Mouse (Mus musculus): Measurements from ENCODE around the gene Zfhx3.

Zfhx3 gene

DNA sequence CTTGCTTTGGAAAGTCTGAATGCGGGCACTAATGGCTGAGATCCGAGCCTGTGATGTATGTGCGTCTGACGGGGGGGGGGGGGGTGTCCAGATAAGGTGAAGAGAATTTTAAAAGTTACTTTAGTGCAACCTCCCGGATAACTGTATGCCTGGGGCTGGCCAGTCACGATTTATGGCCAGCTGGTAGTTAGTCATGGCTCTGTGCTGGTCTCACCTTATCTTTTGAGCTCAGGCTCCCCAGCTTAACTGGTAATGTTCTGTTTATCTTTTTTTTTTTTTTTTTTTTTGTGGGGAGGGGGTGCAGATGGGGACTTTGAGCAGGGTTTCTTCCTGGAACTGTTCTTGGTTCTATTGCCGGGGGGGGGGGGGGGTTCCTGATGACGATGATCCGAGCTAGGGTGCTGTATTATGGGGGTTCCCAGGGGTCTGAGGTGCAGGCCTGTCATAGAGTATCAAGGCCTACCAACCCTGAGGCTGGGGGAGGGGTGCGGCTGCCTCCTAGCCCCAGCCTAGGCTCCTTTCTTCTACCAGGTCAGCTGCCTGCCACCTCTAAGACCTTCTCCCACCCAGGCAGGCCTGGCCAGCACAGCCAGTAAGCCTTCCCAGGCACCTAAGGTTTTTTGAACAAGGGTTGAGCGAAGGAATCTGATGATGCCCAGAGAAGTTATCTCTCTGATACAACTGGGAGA is 782.5 kb downstream of the Zfhx3 start:
- DNase-seq: no peak

DNA sequence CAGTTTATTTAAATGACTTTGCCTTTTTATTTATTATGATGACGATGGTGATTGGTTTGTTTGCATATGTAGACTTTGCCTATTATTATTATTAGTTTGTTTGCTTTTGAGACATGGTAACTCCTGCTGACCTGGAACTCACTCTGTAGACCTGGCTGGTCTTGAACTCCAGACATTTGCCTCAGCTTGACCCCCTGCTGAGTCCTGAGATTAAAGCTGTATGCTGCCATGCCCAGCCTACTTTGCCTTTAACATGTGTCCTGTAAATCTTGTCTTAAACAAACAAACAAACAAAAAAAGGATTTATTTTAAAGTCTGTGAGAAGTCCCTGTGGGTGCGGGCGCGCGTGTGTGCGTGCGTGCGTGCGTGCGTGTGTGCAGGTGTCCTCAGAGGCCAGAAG is 783.2 kb downstream of the Zfhx3 start:
- no peak for DNase-seq

- no peak for DNase-seq
Observed at GRCm38 (mm10) chr8:108726541-108727241, 784.2 kb downstream of the Zfhx3 start.

- DNase-seq: no peak
Observed at GRCm38 (mm10) chr8:108729169-108729568, 786.7 kb downstream of the Zfhx3 start.

- DNase-seq: no peak
Observed at GRCm38 (mm10) chr8:108729667-108730329, 787.4 kb downstream of the Zfhx3 start.

- DNase-seq: no peak
Observed at GRCm38 (mm10) chr8:108730907-108731440, 788.5 kb downstream of the Zfhx3 start.

DNA sequence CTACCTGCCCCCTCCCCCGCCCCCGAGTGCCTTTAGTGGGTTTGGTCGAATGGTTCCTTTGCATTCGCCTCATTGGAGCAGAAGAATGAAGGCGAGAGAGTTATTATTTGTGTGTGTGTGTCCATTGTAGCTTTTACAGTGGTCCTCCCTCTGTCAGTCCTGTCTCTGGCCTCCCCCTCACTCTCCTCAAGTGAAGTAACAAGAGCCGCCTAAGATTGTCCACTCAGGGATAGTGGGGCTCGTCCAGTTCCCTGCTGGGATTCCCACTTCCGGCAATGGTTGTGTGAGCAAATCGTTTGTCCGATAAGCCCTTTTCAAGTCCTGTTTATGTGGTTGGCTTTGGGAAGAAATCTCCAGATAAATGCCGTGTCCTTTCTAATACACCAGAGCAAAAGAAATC is 790.1 kb downstream of the Zfhx3 start:
- peak; percentile 40 for DNase-seq

GRCm38 (mm10) chr8:108733385-108733784 is 790.9 kb downstream of the Zfhx3 start:
- no peak for DNase-seq

DNA sequence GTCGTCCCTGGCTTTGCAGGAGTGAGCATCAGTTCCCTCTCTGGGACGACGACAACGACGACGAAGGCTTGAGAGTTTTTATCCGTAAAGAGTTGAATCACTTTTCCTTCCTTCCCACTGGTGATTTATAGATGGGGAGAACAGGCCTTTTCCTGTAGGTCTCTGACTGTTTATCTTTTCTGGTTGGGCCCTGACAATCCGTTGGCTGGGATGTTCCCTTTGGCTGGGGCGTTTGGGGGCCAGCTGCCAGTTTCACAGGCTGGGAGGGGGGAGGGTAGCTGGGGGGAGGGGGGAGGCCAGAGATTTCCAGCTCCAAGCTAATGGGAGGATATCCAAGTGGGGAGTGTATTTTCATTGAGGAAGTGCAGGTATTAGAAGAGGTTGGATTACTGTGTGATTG is 794.0 kb downstream of the Zfhx3 start:
- DNase-seq: no peak

DNA sequence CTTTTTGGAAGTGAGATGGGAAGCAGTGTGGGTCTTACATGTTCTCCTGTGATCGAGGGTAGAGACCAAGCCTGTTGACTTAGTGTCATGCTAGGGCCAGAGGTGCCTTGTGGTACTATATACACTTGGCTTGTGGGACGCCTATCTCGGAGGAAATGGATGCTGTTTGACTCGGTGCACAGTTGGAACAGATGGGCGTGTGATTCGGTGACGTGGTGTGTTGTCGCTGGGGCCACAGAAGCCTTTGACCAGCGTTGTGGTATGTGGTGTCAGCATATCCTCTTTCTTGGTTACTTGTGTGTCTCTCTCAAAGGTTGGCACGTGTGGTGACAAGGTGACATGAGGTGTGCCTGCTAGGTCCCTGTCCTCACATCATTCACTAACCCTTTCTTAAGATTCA is 795.7 kb downstream of the Zfhx3 start:
- no peak for DNase-seq

DNA sequence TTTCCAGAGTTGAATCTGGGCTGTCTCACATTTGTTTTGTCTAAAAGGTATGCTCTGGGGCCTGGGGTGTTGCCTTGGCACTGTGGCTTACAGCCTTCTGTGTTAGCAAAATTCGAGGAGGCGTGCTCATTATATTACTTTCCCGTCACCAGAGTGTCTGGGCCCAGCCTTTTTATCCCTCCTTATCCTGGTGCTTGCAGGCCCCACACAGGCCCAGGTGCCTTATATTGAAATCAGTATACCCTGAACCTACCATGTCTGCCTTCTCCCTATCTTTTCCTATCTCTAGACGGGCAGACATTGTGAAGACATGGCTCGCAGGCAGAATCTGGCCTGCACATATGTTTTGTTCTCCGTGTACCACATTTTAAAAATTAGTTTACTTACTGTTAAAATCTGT is 797.1 kb downstream of the Zfhx3 start:
- DNase-seq: no peak

DNA sequence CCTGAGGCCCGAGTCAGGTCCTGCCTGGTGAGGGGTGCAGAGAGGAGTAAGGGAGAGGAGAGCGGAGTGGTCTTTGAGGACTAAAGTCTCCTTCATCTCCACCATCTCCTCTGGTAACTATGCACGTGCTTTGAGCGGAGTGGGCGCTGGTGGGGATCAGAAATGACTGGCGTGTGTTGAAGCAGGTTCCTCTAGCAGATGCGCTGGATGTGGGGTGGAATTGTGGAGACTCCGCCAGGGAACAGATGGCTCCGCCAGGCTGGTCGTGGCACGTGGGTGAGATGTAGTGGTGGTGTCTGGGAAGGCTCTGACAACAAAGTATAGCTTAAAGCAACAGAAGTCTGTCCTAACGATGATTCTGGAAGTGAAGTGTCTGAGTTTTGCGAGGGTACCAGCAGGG is 798.0 kb downstream of the Zfhx3 start:
- no peak for DNase-seq

- no peak for DNase-seq
Observed at GRCm38 (mm10) chr8:108741651-108742050, 799.2 kb downstream of the Zfhx3 start.

DNA sequence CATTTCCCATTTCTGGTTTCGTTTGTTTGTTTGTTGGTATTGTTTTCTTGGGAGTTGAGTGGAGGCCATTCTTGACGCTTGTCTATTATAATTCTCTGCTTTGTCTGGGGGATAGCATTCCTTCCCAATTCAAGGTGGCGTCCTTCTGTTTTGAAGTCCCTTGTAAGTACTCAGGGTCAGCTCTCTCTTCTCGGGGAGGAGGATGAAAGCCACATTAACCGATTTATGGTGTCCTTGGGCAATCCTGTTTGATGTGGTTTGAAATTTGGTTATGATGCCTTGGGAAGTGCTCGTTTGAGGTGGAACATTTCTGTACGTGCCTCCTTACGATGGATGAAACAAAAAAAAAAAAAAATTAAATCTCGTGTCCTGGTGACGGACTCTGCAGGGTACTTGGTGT is 800.0 kb downstream of the Zfhx3 start:
- DNase-seq: no peak

DNA sequence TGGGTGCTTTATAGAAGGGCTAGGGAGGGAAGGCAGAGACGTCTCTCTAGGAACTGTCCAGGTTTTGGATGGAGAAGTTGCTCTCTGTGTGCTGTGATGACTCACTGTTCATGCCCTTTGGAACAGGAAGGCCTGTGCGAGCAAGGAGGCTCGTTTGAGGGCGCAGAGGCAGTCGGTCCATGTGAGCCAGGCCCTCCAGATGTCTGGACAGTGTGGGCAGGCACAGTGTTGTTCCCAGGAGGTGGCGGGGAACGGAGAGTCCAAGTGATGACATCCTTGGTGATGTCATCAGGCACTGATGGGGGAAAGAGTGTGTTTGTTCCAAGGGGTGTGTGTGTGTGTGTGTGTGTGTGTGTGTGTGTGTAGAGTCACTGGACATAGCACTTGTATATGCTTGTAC is 800.8 kb downstream of the Zfhx3 start:
- no peak for DNase-seq

GRCm38 (mm10) chr8:108745551-108745950 is 803.1 kb downstream of the Zfhx3 start:
- DNase-seq: no peak

- DNase-seq: no peak
Observed at GRCm38 (mm10) chr8:108748095-108748494, 805.7 kb downstream of the Zfhx3 start.

DNA sequence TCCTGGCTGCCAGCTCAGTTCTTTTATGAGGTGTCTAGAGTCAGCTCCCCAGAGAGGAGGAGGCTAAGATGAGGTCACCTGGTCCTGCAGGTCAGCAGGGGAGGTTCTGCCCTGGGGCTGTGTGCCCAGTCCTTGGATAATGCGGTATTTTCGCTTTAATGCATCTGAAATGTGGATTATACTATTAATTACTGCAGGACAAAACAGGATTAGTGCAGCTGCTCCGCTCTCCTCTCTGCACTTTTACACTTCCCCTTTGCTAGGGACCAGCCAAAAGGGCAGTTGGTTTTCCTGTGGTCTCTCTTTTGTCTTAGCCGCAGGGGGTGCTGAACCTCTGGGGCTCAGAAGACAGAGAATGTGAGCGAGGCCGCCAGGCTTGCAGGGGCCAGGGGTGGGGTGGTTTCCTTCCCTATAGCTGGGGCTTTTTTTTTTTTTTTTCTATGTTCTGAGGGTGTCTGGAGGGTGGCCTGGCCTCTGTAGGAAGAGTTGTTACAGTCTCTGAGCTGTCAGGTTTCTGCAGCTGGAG is 806.5 kb downstream of the Zfhx3 start:
- DNase-seq: peak; percentile 75

GRCm38 (mm10) chr8:108750806-108751205 is 808.4 kb downstream of the Zfhx3 start:
- no peak for DNase-seq

DNA sequence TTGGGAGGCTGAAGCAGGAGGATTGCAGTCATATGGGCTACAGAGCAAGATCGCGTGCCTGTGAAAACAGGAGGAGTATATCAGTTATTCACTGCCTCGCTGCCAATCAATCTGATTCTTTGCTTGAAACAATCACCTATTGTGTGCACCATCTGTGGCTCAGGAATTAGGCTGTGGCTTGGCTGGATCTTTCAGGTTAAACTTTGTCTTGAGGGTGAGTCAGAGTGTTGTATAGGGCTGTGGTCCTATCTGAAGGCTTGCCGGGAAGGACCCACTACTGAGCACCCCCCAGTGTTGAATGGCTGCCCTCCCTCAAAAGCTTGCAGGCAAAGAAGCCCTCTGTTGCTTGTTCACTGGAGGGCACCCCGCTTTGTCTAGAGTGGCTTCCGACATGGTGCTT is 812.1 kb downstream of the Zfhx3 start:
- DNase-seq: no peak

GRCm38 (mm10) chr8:108755400-108756325 is 813.2 kb downstream of the Zfhx3 start:
- peak; percentile 89 for DNase-seq

- DNase-seq: peak; percentile 84
Observed at GRCm38 (mm10) chr8:108759511-108760330, 817.3 kb downstream of the Zfhx3 start.

Measured in retina, postnatal 1 day (tissue).